Mouse (Mus musculus): ENCODE results near the gene 9930022D16Rik. TPM values are rescaled to one million over a fixed set of nuclear protein-coding genes. Genes with fewer than 3 reads are reported as not detected.

Gene 9930022D16Rik
- polyA plus RNA-seq, 1 experiment from 2014 or later: not detected

GRCm38 (mm10) chr11:109417472-109418040, 3.8 kb downstream of the 9930022D16Rik start:
- no peak overlapping the region for H3K27ac ChIP-seq (replicated peaks)
- H3K9me3 ChIP-seq (replicated peaks): no peaks in the 10 kb centered on the region
- no peaks in the 10 kb centered on the region for H3K27me3 ChIP-seq
- H3K36me3 ChIP-seq (replicated peaks): no peaks in the 10 kb centered on the region
- ATAC-seq (ENCODE audit: insufficient read depth): no peak
- no peak overlapping the region for H3K4me3 ChIP-seq (replicated peaks)
- H3K4me1 ChIP-seq (replicated peaks): no peaks in the 10 kb centered on the region; the same call in 1 of the 2 replicates
- no peak overlapping the region for H3K9ac ChIP-seq
- WGBS (ENCODE audit: insufficient replicate concordance): 60% methylated on average over 9 of the region's 9 CpGs
- H3K4me2 ChIP-seq: no peak overlapping the region

GRCm38 (mm10) chr11:109419461-109419860, 5.7 kb downstream of the 9930022D16Rik start:
- Histone ChIP-seq H3K27ac (replicated peaks) (no peak overlapping the region), H3K4me2 (peak overlapping the region; percentile 39; the same call in 1 of the 2 replicates), H3K9me3 (replicated peaks) (no peaks in the 10 kb centered on the region), H3K36me3 (replicated peaks) (no peaks in the 10 kb centered on the region), H3K27me3 (no peaks in the 10 kb centered on the region), H3K4me1 (replicated peaks) (peaks cover 14% of the 10 kb centered on the region), H3K9ac (no peak overlapping the region), H3K4me3 (replicated peaks) (no peak overlapping the region)
- 36% methylated on average over 4 of the region's 4 CpGs for WGBS (ENCODE audit: insufficient replicate concordance)
- no peak for ATAC-seq (ENCODE audit: insufficient read depth)

GRCm38 (mm10) chr11:109419961-109420566, 6.3 kb downstream of the 9930022D16Rik start:
- Histone ChIP-seq H3K27ac (replicated peaks) (no peak overlapping the region), H3K4me1 (replicated peaks) (peaks cover 20% of the 10 kb centered on the region), H3K4me2 (peak overlapping the region; percentile 39), H3K9ac (no peak overlapping the region), H3K9me3 (replicated peaks) (no peaks in the 10 kb centered on the region), H3K36me3 (replicated peaks) (no peaks in the 10 kb centered on the region), H3K27me3 (no peaks in the 10 kb centered on the region), H3K4me3 (replicated peaks) (no peak overlapping the region)
- 20% methylated on average over 16 of the region's 16 CpGs for WGBS (ENCODE audit: insufficient replicate concordance)
- ATAC-seq (ENCODE audit: insufficient read depth): no peak

- Histone ChIP-seq H3K4me3 (replicated peaks) (no peak overlapping the region), H3K9ac (no peak overlapping the region), H3K4me1 (replicated peaks) (peaks cover 25% of the 10 kb centered on the region), H3K9me3 (replicated peaks) (no peaks in the 10 kb centered on the region), H3K4me2 (0 out of 2 replicates have a peak overlapping the region, but pooled peaks have one; percentile 39), H3K27me3 (no peaks in the 10 kb centered on the region), H3K27ac (replicated peaks) (no peak overlapping the region), H3K36me3 (replicated peaks) (no peaks in the 10 kb centered on the region)
- ATAC-seq (ENCODE audit: insufficient read depth): no peak
- 57% methylated on average over 14 of the region's 14 CpGs for WGBS (ENCODE audit: insufficient replicate concordance)
Observed at GRCm38 (mm10) chr11:109420567-109420962, 6.8 kb downstream of the 9930022D16Rik start.

- no peak for ATAC-seq (ENCODE audit: insufficient read depth)
- 67% methylated on average over 5 of the region's 5 CpGs for WGBS (ENCODE audit: insufficient replicate concordance)
Observed at GRCm38 (mm10) chr11:109421205-109421604, 7.5 kb downstream of the 9930022D16Rik start.

GRCm38 (mm10) chr11:109422263-109422662, 8.5 kb downstream of the 9930022D16Rik start:
- no peak overlapping the region for H3K9ac ChIP-seq
- H3K4me1 ChIP-seq (replicated peaks): peaks cover 39% of the 10 kb centered on the region
- H3K9me3 ChIP-seq (replicated peaks): no peaks in the 10 kb centered on the region
- WGBS (ENCODE audit: insufficient replicate concordance): 88% methylated on average over 4 of the region's 4 CpGs
- no peak overlapping the region for H3K4me2 ChIP-seq
- no peaks in the 10 kb centered on the region for H3K36me3 ChIP-seq (replicated peaks)
- H3K4me3 ChIP-seq (replicated peaks): no peak overlapping the region
- no peaks in the 10 kb centered on the region for H3K27me3 ChIP-seq
- ATAC-seq (ENCODE audit: insufficient read depth): no peak
- no peak overlapping the region for H3K27ac ChIP-seq (replicated peaks)

More at GRCm38 (mm10) chr11:109421205-109421604, 7.5 kb downstream of the 9930022D16Rik start:
- H3K4me3 ChIP-seq (replicated peaks): no peak overlapping the region
- H3K4me1 ChIP-seq (replicated peaks): peaks cover 28% of the 10 kb centered on the region
- H3K27me3 ChIP-seq: no peaks in the 10 kb centered on the region
- H3K9me3 ChIP-seq (replicated peaks): no peaks in the 10 kb centered on the region
- H3K36me3 ChIP-seq (replicated peaks): no peaks in the 10 kb centered on the region
- H3K9ac ChIP-seq: no peak overlapping the region
- H3K27ac ChIP-seq (replicated peaks): no peak overlapping the region
- no peak overlapping the region for H3K4me2 ChIP-seq

GRCm38 (mm10) chr11:109423294-109423693, 9.6 kb downstream of the 9930022D16Rik start:
- no peaks in the 10 kb centered on the region for H3K27me3 ChIP-seq
- no peaks in the 10 kb centered on the region for H3K9me3 ChIP-seq (replicated peaks)
- H3K36me3 ChIP-seq (replicated peaks): no peaks in the 10 kb centered on the region
- 57% methylated on average over 1 of the region's 1 CpGs for WGBS (ENCODE audit: insufficient replicate concordance)
- no peak for ATAC-seq (ENCODE audit: insufficient read depth)
- H3K4me1 ChIP-seq (replicated peaks): peaks cover 40% of the 10 kb centered on the region
- H3K27ac ChIP-seq (replicated peaks): no peak overlapping the region; the same call in 1 of the 2 replicates
- no peak overlapping the region for H3K9ac ChIP-seq
- H3K4me3 ChIP-seq (replicated peaks): no peak overlapping the region
- no peak overlapping the region for H3K4me2 ChIP-seq

GRCm38 (mm10) chr11:109425392-109426271, 11.9 kb downstream of the 9930022D16Rik start, which contains the start of gene Amz2:
TSS of gene Amz2 (plus strand) at chr11:109425946.
- ATAC-seq (ENCODE audit: insufficient read depth): peak; percentile 95
- peak within 1 kb of the TSS; percentile 94 for H3K4me2 ChIP-seq
- peak within 1 kb of the TSS; percentile 89 for H3K27ac ChIP-seq (replicated peaks)
- peaks cover 20% of the 10 kb centered on the region for H3K36me3 ChIP-seq (replicated peaks)
- peaks cover 40% of the 10 kb centered on the region for H3K4me1 ChIP-seq (replicated peaks)
- H3K4me3 ChIP-seq (replicated peaks): peak within 1 kb of the TSS; percentile 77
- no peaks in the 10 kb centered on the region for H3K27me3 ChIP-seq
- under 1% methylated on average over 65 of the region's 65 CpGs for WGBS (ENCODE audit: insufficient replicate concordance)
- no peaks in the 10 kb centered on the region for H3K9me3 ChIP-seq (replicated peaks)
- H3K9ac ChIP-seq: peak within 1 kb of the TSS; percentile 67

GRCm38 (mm10) chr11:109426272-109426586, 12.5 kb downstream of the 9930022D16Rik start:
- H3K9ac ChIP-seq: peak overlapping the region; percentile 67
- H3K27ac ChIP-seq (replicated peaks): peak overlapping the region; percentile 89
- whole genome bisulfite sequencing (ENCODE audit: insufficient replicate concordance): 0% methylated on average over 11 of the region's 11 CpGs
- H3K27me3 ChIP-seq: no peaks in the 10 kb centered on the region
- peak overlapping the region; percentile 94 for H3K4me2 ChIP-seq
- H3K36me3 ChIP-seq (replicated peaks): peaks cover 26% of the 10 kb centered on the region
- ATAC-seq (ENCODE audit: insufficient read depth): no peak
- H3K4me1 ChIP-seq (replicated peaks): peaks cover 40% of the 10 kb centered on the region
- H3K4me3 ChIP-seq (replicated peaks): peak overlapping the region; percentile 77
- no peaks in the 10 kb centered on the region for H3K9me3 ChIP-seq (replicated peaks)

- peaks cover 40% of the 10 kb centered on the region for H3K4me1 ChIP-seq (replicated peaks)
- no peak overlapping the region for H3K27ac ChIP-seq (replicated peaks)
- H3K4me2 ChIP-seq: 0 out of 2 replicates have a peak overlapping the region, but pooled peaks have one; percentile 94
- H3K9me3 ChIP-seq (replicated peaks): no peaks in the 10 kb centered on the region
- peaks cover 31% of the 10 kb centered on the region for H3K36me3 ChIP-seq (replicated peaks)
- no peak overlapping the region for H3K4me3 ChIP-seq (replicated peaks)
- H3K9ac ChIP-seq: no peak overlapping the region
- no peak for ATAC-seq (ENCODE audit: insufficient read depth)
- WGBS (ENCODE audit: insufficient replicate concordance): 84% methylated on average over 5 of the region's 5 CpGs
- no peaks in the 10 kb centered on the region for H3K27me3 ChIP-seq
Observed at GRCm38 (mm10) chr11:109427353-109427752, 13.6 kb downstream of the 9930022D16Rik start.

- H3K4me2 ChIP-seq: no peak overlapping the region
- no peak overlapping the region for H3K27ac ChIP-seq (replicated peaks)
- no peak overlapping the region for H3K4me3 ChIP-seq (replicated peaks)
- H3K9me3 ChIP-seq (replicated peaks): no peaks in the 10 kb centered on the region
- 73% methylated on average over 16 of the region's 16 CpGs for WGBS (ENCODE audit: insufficient replicate concordance)
- peaks cover 5% of the 10 kb centered on the region; the same call in 1 of the 2 replicates for H3K4me1 ChIP-seq (replicated peaks)
- no peak for ATAC-seq (ENCODE audit: insufficient read depth)
- H3K9ac ChIP-seq: no peak overlapping the region
- H3K27me3 ChIP-seq: no peaks in the 10 kb centered on the region
- H3K36me3 ChIP-seq (replicated peaks): peaks cover 51% of the 10 kb centered on the region
Observed at GRCm38 (mm10) chr11:109434233-109434798, 20.6 kb downstream of the 9930022D16Rik start.
